Mouse (Mus musculus): Measurements from ENCODE around the gene Nup93. TPM values are rescaled to one million over a fixed set of nuclear protein-coding genes. Genes with fewer than 3 reads are reported as not detected.
"Not testable (repeated sequence)": the region's sequence is repeated elsewhere in the genome, so short reads cannot be mapped to it uniquely, and the experiment has no call there.

The Nup93 gene
- total RNA-seq (2022), result 10 to 100 TPM; 56.4 to 66.3 (median 63.1) TPM

GRCm38 (mm10) chr8:94214252-94215173, at the start of gene Nup93:
Gene Nup93, plus strand, starts transcription at chr8:94214564.
- DNase-seq (ENCODE audit: low spot score in 2 of 2), result peak; percentile 98

- DNase-seq (ENCODE audit: low spot score in 2 of 2), result not testable (repeated sequence)
Measured at GRCm38 (mm10) chr8:94165772-94166171, 48.6 kb upstream of the Nup93 start.

- DNase-seq (ENCODE audit: low spot score in 2 of 2), result peak; percentile 85 to 97
Measured at GRCm38 (mm10) chr8:94167244-94167643, 47.1 kb upstream of the Nup93 start.

GRCm38 (mm10) chr8:94169547-94169946, 44.8 kb upstream of the Nup93 start:
- no peak for DNase-seq (ENCODE audit: low spot score in 2 of 2)

- peak in 1 of 2 experiments; percentile 43 for DNase-seq (ENCODE audit: low spot score in 2 of 2)
Measured at GRCm38 (mm10) chr8:94171321-94171755, 43.0 kb upstream of the Nup93 start.

GRCm38 (mm10) chr8:94172075-94172808, 42.1 kb upstream of the Nup93 start, which contains the start of gene Mt2:
Gene Mt2, plus strand, starts transcription at chr8:94172664.
- peak; percentile 71 to 76 for DNase-seq (ENCODE audit: low spot score in 2 of 2)

- no peak for DNase-seq (ENCODE audit: low spot score in 2 of 2)
Measured at GRCm38 (mm10) chr8:94172809-94173732, 41.3 kb upstream of the Nup93 start.

GRCm38 (mm10) chr8:94173848-94174403, 40.4 kb upstream of the Nup93 start:
- no peak for DNase-seq (ENCODE audit: low spot score in 2 of 2)

- DNase-seq (ENCODE audit: low spot score in 2 of 2), result no peak
Measured at GRCm38 (mm10) chr8:94174619-94175213, 39.6 kb upstream of the Nup93 start.

GRCm38 (mm10) chr8:94177716-94178390, 36.5 kb upstream of the Nup93 start:
- no peak for DNase-seq (ENCODE audit: low spot score in 2 of 2)

GRCm38 (mm10) chr8:94178857-94179712, 35.3 kb upstream of the Nup93 start, which contains the start of gene Mt1:
Gene Mt1, plus strand, starts transcription at chr8:94179082.
- peak; percentile 91 to 92 for DNase-seq (ENCODE audit: low spot score in 2 of 2)

- DNase-seq (ENCODE audit: low spot score in 2 of 2), result no peak
Measured at GRCm38 (mm10) chr8:94179713-94180560, 34.4 kb upstream of the Nup93 start.

GRCm38 (mm10) chr8:94180561-94180908, 33.8 kb upstream of the Nup93 start:
- no peak for DNase-seq (ENCODE audit: low spot score in 2 of 2)

- no peak for DNase-seq (ENCODE audit: low spot score in 2 of 2)
Measured at GRCm38 (mm10) chr8:94182055-94182929, 32.1 kb upstream of the Nup93 start.

GRCm38 (mm10) chr8:94183117-94183516, 31.2 kb upstream of the Nup93 start:
- DNase-seq (ENCODE audit: low spot score in 2 of 2), result peak in 1 of 2 experiments; percentile 74

GRCm38 (mm10) chr8:94184357-94184843, 30.0 kb upstream of the Nup93 start:
- no peak for DNase-seq (ENCODE audit: low spot score in 2 of 2)

- DNase-seq (ENCODE audit: low spot score in 2 of 2), result no peak
Measured at GRCm38 (mm10) chr8:94185791-94186190, 28.6 kb upstream of the Nup93 start.

All from layer of hippocampus, adult 8-10 months (tissue).